Mouse (Mus musculus) heart, postnatal 10 days (tissue): ENCODE results near the gene Clec4e. TPM values are rescaled to one million over a fixed set of nuclear protein-coding genes. Genes with fewer than 3 reads are reported as not detected.
"Not testable (repeated sequence)": the region's sequence is repeated elsewhere in the genome, so short reads cannot be mapped to it uniquely, and the experiment has no call there.

ENCODE experiments used
- DNase-seq, 2 experiments: peaks; one replicate each; pipeline ENCODE4 v3.0.0; 2021
- intact Hi-C: fragments of 180-260 bp; cut with DNase I; formaldehyde crosslinking; loops from one replicate; pipeline ENCODE4 v1.15.1; 2025
- total RNA-seq, 2 experiments: library from RNA; stranded (reverse); gene quantifications; 2 replicates each; pipeline ENCODE4 v1.2.3; 2021

Gene Clec4e
- under 1 TPM in 1 of 2 experiments, not detected in 1; 0.34 TPM for total RNA-seq

- no peak for DNase-seq
- intact Hi-C loops, result no loop called here
These were observed at the start of gene Clec4e for GRCm38 (mm10) chr6:123289753-123290152. TSS of gene Clec4e (minus strand) at chr6:123289870.

- intact Hi-C loops, result no loop called here
- DNase-seq, result no peak
These were observed 42.8 kb upstream of the Clec4e start for GRCm38 (mm10) chr6:123332503-123332902.

GRCm38 (mm10) chr6:123308033-123308432 lies 18.4 kb upstream of the Clec4e start, which contains the start of gene Vmn2r19:
TSS of gene Vmn2r19 (plus strand) at chr6:123308333.
- intact Hi-C loops, result no loop called here
- no peak for DNase-seq

- intact Hi-C loops, DNase-seq: not testable (repeated sequence)
These were observed 16.6 kb upstream of the Clec4e start for GRCm38 (mm10) chr6:123306315-123306714.

GRCm38 (mm10) chr6:123296687-123297086 lies 7.0 kb upstream of the Clec4e start:
- intact Hi-C loops, result no loop called here
- no peak for DNase-seq

- DNase-seq, intact Hi-C loops: not testable (repeated sequence)
These were observed 3.8 kb upstream of the Clec4e start for GRCm38 (mm10) chr6:123293509-123293908.

- DNase-seq, result no peak
- intact Hi-C loops, result no loop called here
These were observed 3.2 kb upstream of the Clec4e start for GRCm38 (mm10) chr6:123292751-123293400.

- DNase-seq, result no peak
- intact Hi-C loops, result no loop called here
These were observed 739 bp downstream of the Clec4e start for GRCm38 (mm10) chr6:123288931-123289330.

GRCm38 (mm10) chr6:123286311-123286710 lies 3.4 kb downstream of the Clec4e start:
- intact Hi-C loops, result no loop called here
- no peak for DNase-seq

GRCm38 (mm10) chr6:123279443-123279842 lies 10.2 kb downstream of the Clec4e start:
- intact Hi-C loops, result no loop called here
- no peak for DNase-seq

- intact Hi-C loops, result no loop called here
These were observed 22.7 kb downstream of the Clec4e start for GRCm38 (mm10) chr6:123266945-123267344.

GRCm38 (mm10) chr6:123265809-123266208 lies 23.9 kb downstream of the Clec4e start:
- no peak for DNase-seq
- intact Hi-C loops, result no loop called here

More at GRCm38 (mm10) chr6:123266945-123267344, 22.7 kb downstream of the Clec4e start:
- DNase-seq, result no peak

- no peak for DNase-seq
- intact Hi-C loops, result no loop called here
These were observed 25.5 kb downstream of the Clec4e start for GRCm38 (mm10) chr6:123264194-123264593.

- no peak for DNase-seq
- intact Hi-C loops, result no loop called here
These were observed 28.0 kb downstream of the Clec4e start, which contains the start of gene Clec4d for GRCm38 (mm10) chr6:123261555-123262161. TSS of gene Clec4d (plus strand) at chr6:123262111.

- intact Hi-C loops, result no loop called here
- no peak for DNase-seq
These were observed 28.8 kb downstream of the Clec4e start for GRCm38 (mm10) chr6:123260868-123261267.

- intact Hi-C loops, result no loop called here
- no peak for DNase-seq
These were observed 29.6 kb downstream of the Clec4e start for GRCm38 (mm10) chr6:123259889-123260603.

- intact Hi-C loops, result no loop called here
- no peak for DNase-seq
These were observed 30.7 kb downstream of the Clec4e start for GRCm38 (mm10) chr6:123258946-123259345.

- DNase-seq, result no peak
- intact Hi-C loops, result no loop called here
These were observed 36.9 kb downstream of the Clec4e start for GRCm38 (mm10) chr6:123252735-123253134.

- DNase-seq, intact Hi-C loops: not testable (repeated sequence)
These were observed 40.8 kb downstream of the Clec4e start for GRCm38 (mm10) chr6:123248862-123249261.

- intact Hi-C loops, result no loop called here
- no peak for DNase-seq
These were observed 45.5 kb downstream of the Clec4e start for GRCm38 (mm10) chr6:123244201-123244600.

GRCm38 (mm10) chr6:123237582-123237981 lies 52.1 kb downstream of the Clec4e start:
- no peak for DNase-seq
- intact Hi-C loops, result no loop called here
